Mouse (Mus musculus): ENCODE measurements around the gene Senp6.

- TF ChIP-seq POLR2A (IDR thresholded peaks at IDR 0.05; ENCODE audit: low read depth, low read length), result no peak
- TF ChIP-seq CTCF (IDR thresholded peaks at IDR 0.05; ENCODE audit: borderline replicate concordance, insufficient read depth, low read length), result no peak
Observed at GRCm38 (mm10) chr9:80021648-80022047, 45.1 kb upstream of the Senp6 start.

Measured in embryonic fibroblast, embryonic 13.5 days (primary cell).